Mouse (Mus musculus): ENCODE results near the gene Dars2.

DNA sequence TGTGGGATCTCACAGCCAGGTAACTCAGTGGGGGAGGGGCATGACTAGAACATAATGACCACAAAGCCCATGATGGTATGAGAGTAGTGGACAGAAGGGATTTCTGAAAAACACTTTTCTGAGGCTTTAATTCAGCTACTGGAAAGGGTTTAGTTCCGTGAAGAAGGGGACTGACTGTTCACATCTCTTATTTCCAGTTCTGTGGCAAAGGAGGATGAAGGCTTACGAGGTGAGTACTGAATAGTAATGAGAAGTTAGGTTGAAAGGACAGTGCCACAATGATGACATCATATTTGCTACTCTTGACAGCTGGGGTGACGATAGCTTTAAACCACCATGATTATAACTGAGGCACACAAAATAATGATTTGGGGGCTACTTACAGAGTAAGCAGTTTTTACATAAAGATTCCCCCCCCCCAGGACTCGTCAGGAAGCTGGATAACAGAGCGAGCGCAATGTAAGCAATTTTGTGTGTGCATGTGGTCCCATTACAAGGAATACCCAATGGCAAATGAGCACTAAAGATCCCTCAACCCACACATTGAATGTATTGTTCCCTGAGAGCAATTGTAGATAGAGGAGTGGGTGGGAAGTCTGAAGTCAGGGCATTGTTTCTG is 34.6 kb downstream of the Dars2 start:
- no peak for TF ChIP-seq CTCF (IDR thresholded peaks at IDR 0.05; ENCODE audit: low read depth)
- no peak for TF ChIP-seq EP300 (IDR thresholded peaks at IDR 0.05; ENCODE audit: low read depth)

Data from liver, embryonic 14.5 days (tissue).